In the genomic region with DNA sequence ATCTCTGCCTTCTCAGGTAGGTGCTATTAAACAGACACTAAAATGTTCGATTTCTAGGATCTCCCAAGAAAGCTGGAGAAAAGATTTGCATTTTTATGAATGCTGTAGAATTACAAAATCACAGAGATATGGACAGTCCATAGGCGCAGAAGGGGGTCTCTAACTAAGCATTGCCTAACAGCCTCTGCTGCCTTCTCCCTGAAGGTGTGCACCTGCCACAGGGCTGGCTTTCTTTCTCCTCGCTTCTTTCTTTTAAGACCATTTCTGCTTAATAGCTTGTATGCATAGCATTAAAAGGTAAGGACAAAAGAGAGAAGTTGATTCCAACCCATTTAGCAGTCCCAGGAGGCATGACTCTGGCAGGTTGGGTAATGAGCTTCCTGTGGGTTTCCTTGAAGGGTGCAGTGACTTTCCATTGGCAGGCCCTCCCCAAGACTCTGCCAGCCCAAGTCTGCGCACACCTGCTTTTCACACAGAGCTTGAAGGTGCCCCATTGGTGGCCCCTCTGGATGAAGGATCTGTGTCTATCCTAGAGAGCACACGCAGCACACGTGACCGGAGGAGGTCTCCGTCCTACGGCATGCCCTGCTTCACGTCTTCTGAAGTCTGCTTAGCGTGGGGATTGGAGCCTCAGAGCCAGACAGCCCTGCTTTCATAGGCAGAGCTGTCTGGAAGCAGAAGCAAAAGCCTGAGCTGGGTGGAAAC, we compare ENCODE assay signal across 11 mouse cellular contexts.
A peak's percentile ranks its signal among the peaks of the same experiment; 100 is the strongest.
DNase-seq lines count a peak whose midpoint lies in the region; ATAC-seq lines count a peak whose summit lies in the region.
"Had no signal": no experiment of that assay in that cellular context is flagged by ENCODE, and none has a peak within 500 bp of the region (broad histone marks: within the 10 kb centered on the region; RNA-seq: fewer than 3 reads in every experiment).

No protein-coding gene starts in this region.

- H3K9ac ChIP-seq in hindbrain, embryonic 15.5 days, result no peak overlapping the region
- H3K9ac ChIP-seq in hindbrain, embryonic 12.5 days, result no peak overlapping the region
- H3K9ac ChIP-seq in forebrain, embryonic 15.5 days (replicated peaks), result no peak overlapping the region
- H3K9ac ChIP-seq: limb, embryonic 15.5 days had no signal

- peaks cover 15% of the 10 kb centered on the region for H3K4me1 ChIP-seq in hindbrain, embryonic 15.5 days (replicated peaks)
- H3K4me1 ChIP-seq in hindbrain, embryonic 12.5 days, result peaks cover 3% of the 10 kb centered on the region; the same call in 1 of the 2 replicates
- H3K4me1 ChIP-seq in forebrain, embryonic 15.5 days, result peaks cover 25% of the 10 kb centered on the region

- no peak overlapping the region for H3K4me3 ChIP-seq in hindbrain, embryonic 15.5 days
- no peak overlapping the region for H3K4me3 ChIP-seq in hindbrain, embryonic 12.5 days
- H3K4me3 ChIP-seq in forebrain, embryonic 15.5 days, result no peak overlapping the region
- H3K4me3 ChIP-seq: limb, embryonic 15.5 days had no signal

- no peaks in the 10 kb centered on the region for H3K36me3 ChIP-seq in hindbrain, embryonic 15.5 days
- H3K36me3 ChIP-seq in hindbrain, embryonic 12.5 days, result no peaks in the 10 kb centered on the region
- H3K36me3 ChIP-seq in forebrain, embryonic 15.5 days, result no peaks in the 10 kb centered on the region
- H3K36me3 ChIP-seq: limb, embryonic 15.5 days had no signal

- no peaks in the 10 kb centered on the region for H3K27me3 ChIP-seq in hindbrain, embryonic 15.5 days
- H3K27me3 ChIP-seq in hindbrain, embryonic 12.5 days, result no peaks in the 10 kb centered on the region
- H3K27me3 ChIP-seq in forebrain, embryonic 15.5 days, result no peaks in the 10 kb centered on the region
- H3K27me3 ChIP-seq: limb, embryonic 15.5 days had no signal

- H3K4me2 ChIP-seq in hindbrain, embryonic 15.5 days, result no peak overlapping the region
- H3K4me2 ChIP-seq in hindbrain, embryonic 12.5 days (replicated peaks), result no peak overlapping the region
- H3K4me2 ChIP-seq in forebrain, embryonic 15.5 days (replicated peaks), result no peak overlapping the region
- H3K4me2 ChIP-seq: heart, embryonic 11.5 days; limb, embryonic 15.5 days had no signal

- WGBS in hindbrain, embryonic 15.5 days, result 78% methylated on average over 11 of the region's 11 CpGs
- 85% methylated on average over 11 of the region's 11 CpGs for WGBS in hindbrain, embryonic 12.5 days
- WGBS in forebrain, embryonic 15.5 days, result 65% methylated on average over 11 of the region's 11 CpGs

- peak; percentile 20 to 24 for DNase-seq in CD8-positive naive resting alpha-beta T cell, adult 2 months (ENCODE audit: low read depth in 2 of 2, low spot score in 2 of 2)
- DNase-seq in kidney, postnatal 25 days, result no peak
- no peak for DNase-seq in urinary bladder, postnatal 36 days (ENCODE audit: low spot score in 2 of 2)
- no peak for DNase-seq in ovary, postnatal 10 days (ENCODE audit: low spot score)

- ATAC-seq in hindbrain, embryonic 15.5 days (ENCODE audit: low FRiP score, low read depth), result peak; percentile 60; the same call in 1 of the 2 replicates
- ATAC-seq in hindbrain, embryonic 12.5 days (ENCODE audit: low FRiP score), result no peak
- peak; percentile 65 for ATAC-seq in forebrain, embryonic 15.5 days (replicated peaks)
- ATAC-seq in neutrophil, adult 5-6 weeks (ENCODE audit: extremely low read depth, insufficient number of reproducible peaks, low FRiP score, poor library complexity, severe bottlenecking), result peak; percentile 43

- H3K27ac ChIP-seq in hindbrain, embryonic 15.5 days (replicated peaks), result peak overlapping the region; percentile 26; the same call in 1 of the 2 replicates
- no peak overlapping the region for H3K27ac ChIP-seq in hindbrain, embryonic 12.5 days
- peak overlapping the region; percentile 66 for H3K27ac ChIP-seq in forebrain, embryonic 15.5 days (replicated peaks)
- H3K27ac ChIP-seq: kidney, postnatal 0 days; limb, embryonic 15.5 days had no signal

- H3K9me3 ChIP-seq in hindbrain, embryonic 15.5 days, result no peaks in the 10 kb centered on the region
- no peaks in the 10 kb centered on the region for H3K9me3 ChIP-seq in hindbrain, embryonic 12.5 days (replicated peaks)
- no peaks in the 10 kb centered on the region for H3K9me3 ChIP-seq in forebrain, embryonic 15.5 days
- H3K9me3 ChIP-seq: limb, embryonic 15.5 days had no signal

Comparison
In these comparisons a context has a peak if more than half of its experiments do, and no peak if none do; other contexts are left out.
1. DNase-seq: peak in CD8-positive naive resting alpha-beta T cell, adult 2 months (2 of 2); none in kidney, postnatal 25 days (0 of 2), urinary bladder, postnatal 36 days (0 of 2) and ovary, postnatal 10 days (single experiment).